Mouse (Mus musculus) heart, postnatal 25 days (tissue): ENCODE measurements around the gene Naa80. TPM values are rescaled to one million over a fixed set of nuclear protein-coding genes. Genes with fewer than 3 reads are reported as not detected.
A peak's percentile ranks its signal among the peaks of the same experiment; 100 is the strongest.

ENCODE experiments used
- DNase-seq: peaks from one replicate; pipeline ENCODE4 v3.0.0; 2022; ENCODE audit warnings: low spot score
- intact Hi-C: fragments of 180-260 bp; cut with DNase I; formaldehyde crosslinking; loops from one replicate; pipeline ENCODE4 v1.15.1; 2025
- total RNA-seq, 2 experiments: library from RNA; stranded (reverse); gene quantifications; 2 replicates each; pipeline ENCODE4 v1.2.3; 2021

The Naa80 gene
- total RNA-seq, result 10 to 100 TPM; 14.0 to 18.4 TPM

DNA sequence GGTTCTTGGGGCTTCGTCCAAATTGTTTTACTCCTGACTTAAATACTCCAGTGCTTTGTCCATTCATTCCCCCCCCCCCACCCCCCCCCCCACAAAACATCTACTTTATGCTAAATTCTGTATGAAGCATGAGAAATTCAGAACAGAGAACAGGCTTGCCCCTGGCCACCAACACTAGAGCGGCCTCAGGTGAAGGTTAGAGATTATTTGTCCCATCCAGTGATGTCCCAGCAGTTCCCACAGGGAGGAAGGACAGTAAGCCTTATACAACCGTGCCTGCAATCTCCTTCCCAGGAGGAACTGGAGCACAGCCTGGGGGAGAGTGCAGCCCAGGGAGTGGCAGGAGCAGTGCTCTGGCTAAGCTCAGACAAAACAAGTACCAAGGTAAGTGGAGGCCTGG, at the start of gene Naa80:
Gene Naa80 (plus strand): TSS at position 301 of the 400 bp plus-strand sequence.
- DNase-seq, result no peak
- intact Hi-C loops, result no loop called here

DNA sequence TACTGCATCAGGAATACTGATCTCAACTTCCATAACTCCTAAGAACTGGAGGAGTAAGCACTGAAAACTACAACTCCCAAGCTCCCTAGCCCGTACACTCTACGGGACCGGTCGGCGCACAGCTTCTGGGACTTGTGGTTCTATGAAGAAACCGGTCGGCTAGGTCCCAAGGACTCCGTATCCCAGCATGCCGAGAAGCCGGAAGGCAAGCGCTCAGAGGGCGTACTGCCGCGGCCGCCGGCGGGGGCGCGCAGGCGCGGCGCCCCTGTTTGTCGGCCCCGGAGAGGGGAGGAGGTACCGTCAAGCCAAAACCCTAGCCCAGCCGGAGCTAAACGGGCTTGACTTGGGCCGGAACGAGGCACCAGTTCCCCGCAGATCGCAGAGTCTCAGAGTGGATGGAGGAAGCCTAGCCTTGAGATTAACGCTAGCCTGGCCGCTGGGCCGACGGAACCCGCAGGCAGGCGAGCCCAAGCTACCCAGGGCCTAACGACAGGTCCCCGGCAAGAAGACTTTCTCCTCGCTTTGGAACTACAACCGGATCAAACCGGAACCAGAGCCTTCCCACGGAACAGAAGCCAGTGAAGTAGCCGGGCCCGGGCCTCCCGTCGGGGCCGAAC, 44.8 kb upstream of the Naa80 start, which contains the start of gene Tmem115:
Gene Tmem115 (plus strand): TSS at position 155 of the 617 bp plus-strand sequence.
- peak; percentile 94 for DNase-seq
- intact Hi-C loops, result no loop called here

DNA sequence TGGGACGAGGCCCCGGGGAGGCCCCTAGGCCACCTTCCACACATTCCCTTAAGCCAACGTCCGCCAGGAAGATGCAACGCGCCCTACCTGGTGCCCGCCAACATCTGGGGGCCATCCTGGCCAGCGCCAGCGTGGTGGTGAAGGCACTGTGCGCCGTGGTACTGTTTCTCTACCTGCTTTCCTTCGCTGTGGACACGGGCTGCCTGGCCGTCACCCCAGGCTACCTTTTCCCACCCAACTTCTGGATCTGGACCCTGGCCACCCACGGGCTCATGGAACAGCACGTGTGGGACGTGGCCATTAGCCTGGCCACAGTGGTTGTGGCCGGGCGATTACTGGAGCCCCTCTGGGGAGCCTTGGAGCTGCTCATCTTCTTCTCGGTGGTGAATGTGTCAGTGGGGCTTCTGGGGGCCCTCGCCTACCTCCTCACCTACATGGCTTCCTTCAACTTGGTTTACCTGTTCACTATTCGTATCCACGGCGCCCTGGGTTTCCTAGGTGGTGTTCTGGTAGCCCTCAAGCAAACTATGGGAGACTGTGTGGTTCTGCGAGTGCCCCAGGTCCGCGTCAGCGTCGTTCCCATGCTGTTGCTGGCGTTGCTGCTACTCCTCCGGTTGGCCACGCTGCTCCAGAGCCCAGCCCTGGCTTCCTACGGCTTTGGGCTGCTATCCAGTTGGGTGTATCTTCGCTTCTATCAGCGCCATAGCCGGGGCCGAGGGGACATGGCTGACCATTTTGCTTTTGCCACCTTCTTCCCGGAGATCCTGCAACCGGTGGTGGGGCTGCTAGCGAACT, 44.1 kb upstream of the Naa80 start:
- intact Hi-C loops, result no loop called here
- DNase-seq, result no peak

DNA sequence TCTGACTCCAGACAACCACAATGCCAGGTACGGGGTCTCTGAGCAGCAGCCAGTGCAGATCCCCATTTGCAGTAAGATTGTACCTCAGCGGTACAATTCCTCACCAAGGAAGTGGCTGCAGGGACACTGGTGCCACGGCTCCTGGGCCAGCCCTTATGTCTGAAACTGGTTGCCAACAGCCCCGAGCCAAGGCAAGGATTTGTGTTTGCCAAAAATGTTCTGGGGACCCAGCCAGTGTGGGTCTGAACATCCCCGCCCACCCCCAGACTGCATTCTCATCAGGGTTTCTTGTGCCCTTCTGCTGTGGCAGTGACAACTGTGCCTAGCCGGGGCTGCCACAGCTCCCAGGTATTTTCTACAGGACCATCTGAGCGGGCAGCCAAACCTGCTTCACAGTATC, 40.5 kb upstream of the Naa80 start:
- intact Hi-C loops, result no loop called here
- DNase-seq, result no peak

DNA sequence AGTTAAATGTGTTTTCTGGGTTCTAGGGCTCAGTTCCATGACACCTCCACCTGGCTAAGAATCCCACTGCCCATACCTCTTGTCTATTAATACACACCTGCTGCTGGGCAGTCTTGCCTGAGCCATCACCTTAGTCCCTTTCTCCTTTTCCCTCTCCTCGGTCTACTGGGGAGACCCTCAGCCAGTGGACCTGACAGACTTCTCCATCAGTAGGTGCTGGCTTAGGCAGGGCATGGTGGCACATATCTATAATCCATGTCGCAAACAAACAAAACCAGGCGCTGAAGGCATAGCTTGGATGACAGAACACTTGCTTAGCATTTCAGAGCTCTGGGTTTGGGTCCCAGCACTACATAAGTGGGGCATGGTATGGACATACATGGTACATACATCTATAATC, 40.0 kb upstream of the Naa80 start:
- no peak for DNase-seq
- intact Hi-C loops, result no loop called here

DNA sequence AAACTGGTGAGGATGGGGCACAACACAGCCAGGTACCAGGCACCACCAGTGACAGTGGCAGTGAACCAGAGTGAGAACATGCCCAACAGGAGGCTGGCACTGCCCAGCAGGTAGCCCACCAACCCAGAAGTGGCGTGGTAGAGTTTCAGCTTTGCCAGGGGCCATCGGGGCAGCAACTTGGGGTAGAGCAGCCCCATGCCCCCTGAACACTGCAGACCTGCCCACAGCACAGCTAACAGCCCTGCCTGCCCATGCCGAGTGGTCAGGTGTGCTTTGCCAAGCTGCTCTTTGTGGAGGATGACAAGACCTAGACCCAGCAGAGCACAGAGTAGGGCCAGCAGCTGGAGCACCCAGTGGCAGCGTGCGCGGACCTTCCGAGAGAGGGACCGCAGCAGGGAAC, 38.7 kb upstream of the Naa80 start:
- no peak for DNase-seq
- intact Hi-C loops, result no loop called here

DNA sequence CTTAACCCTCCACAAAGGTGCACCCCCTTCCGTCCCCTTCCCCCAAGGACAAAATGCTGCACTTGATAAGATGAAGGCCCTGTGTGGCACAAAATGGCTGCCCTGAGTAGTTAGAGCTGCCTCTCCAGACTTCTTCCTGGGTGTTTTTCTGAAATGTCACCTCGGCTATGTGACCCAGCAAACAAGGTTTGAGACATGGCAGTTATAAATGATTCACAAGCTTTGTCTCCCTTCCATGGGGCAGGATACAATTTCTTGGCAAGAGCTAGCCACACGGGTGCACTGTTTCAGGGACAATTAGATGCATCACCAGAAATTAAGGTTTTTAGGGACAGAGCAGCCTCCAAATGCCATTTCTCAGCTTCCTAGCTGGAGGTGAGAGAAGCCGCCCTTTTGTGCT, 38.3 kb upstream of the Naa80 start:
- no peak for DNase-seq
- intact Hi-C loops, result no loop called here

DNA sequence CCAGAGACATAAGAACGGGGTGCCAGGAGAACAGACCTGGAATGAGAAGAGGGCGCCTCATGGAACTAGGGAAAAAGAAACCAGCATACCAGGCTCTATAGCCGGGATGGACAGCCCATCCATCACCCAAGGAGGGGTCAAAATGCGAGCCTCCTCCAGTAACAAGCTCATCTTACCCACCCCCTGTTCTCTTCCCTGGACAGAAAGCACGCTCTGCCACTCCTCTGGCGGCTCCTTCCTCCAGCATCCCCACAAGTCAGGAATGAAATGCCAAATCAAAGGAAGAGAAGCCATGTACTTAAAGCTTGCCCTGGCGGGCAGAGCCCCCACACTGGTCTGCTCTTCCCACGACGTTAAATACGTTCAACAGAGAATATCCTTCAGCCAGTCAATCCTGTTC, 37.7 kb upstream of the Naa80 start:
- DNase-seq, result no peak
- intact Hi-C loops, result no loop called here

DNA sequence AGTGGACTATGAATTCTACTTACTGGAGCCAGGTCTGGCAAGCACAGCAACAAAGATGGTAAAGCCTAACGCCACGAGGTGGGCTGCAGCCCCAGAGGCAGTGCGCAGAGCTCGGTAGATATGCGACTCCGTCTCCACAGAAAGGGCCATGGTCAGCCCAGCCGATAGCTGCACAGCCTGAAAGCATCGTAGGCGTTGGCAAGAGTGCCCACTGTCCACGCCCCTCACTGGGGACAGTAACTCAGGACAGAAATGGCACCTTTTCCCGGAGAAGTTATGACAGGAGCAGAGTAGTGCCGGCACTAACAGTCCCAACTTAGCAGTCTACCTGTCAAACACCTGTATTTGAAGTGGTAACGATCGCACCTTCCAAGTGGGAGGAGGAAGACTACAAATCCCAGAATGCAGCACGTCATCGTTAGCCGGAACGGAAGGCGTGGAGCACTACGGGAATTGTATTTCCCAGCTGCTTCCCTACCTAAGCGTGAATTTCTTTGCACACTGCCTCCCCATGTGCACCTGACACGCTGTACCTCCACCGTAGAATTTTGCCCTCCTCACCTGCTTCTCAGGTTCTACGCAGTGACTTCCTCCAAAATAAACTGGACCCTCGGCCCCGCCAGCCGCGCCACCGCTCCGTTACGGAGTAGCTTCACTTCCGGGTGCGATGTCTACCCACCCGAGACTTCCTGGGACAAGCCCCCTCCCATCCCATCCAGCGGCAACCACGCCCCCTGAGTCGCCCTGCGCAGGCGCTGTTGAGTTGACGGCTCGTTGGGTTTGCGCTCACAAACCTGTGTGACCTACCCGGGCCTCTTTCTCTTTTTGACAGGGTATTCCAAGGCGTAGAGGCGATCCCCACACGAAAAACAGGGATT, 37.0 kb upstream of the Naa80 start, which contains the start of the genes Cyb561d2 and Nprl2:
Gene Cyb561d2 (minus strand): TSS at position 720 of the 878 bp plus-strand sequence.
Gene Nprl2 (plus strand): TSS at position 753 of the 878 bp plus-strand sequence.
- DNase-seq, result peak; percentile 91
- intact Hi-C loops, result no loop called here

DNA sequence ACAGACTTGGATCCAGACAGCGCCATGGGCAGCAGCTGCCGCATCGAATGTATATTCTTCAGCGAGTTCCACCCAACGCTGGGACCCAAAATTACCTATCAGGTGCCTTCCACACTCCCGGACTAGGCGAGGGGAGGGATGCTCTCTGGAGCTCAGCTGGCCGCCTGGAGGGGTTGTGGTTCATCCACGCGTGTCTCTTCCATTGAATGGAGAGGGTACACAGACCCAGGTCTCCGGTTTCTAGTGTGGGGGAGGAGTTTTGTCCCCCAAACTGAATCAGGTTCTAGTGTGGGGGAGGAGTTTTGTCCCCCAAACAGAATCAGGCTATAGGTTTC, 36.4 kb upstream of the Naa80 start:
- DNase-seq, result no peak
- intact Hi-C loops, result no loop called here

DNA sequence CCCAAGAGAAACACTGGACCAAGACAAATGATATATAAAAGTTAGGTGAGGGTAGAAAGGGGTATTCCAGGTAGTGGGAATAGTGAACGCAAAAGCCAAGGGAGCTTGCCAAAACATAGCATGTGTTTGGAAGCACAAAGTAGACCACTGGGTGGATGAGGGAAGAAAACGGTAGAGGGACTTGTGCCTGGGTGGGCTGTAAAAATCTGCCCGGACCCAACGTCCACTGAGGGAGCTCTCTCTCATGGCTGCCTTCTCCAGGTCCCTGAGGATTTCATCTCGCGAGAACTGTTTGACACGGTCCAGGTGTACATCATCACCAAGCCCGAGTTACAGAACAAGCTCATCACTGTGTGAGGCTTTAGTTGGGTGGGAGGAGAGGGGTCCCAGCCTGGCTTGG, 36.0 kb upstream of the Naa80 start:
- no peak for DNase-seq
- intact Hi-C loops, result no loop called here

DNA sequence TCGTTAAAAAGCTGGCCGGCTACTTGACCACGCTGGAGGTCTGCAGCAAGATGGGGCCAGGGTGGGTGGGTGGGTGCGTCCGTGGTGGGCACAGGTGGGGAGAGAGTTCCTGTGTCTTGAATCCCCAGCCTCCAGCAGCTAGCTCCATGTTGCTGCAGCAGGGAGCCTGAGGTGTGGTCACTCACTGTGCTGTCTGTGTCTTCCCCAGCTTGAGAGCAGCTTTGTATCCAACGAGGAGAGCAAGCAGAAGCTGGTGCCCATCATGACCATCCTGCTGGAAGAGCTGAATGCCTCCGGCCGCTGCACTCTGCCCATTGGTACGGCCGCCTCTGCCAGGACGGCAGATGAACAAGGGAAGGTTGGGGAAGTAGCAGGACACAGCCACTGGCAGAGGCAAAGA, 35.4 kb upstream of the Naa80 start:
- DNase-seq, result no peak
- intact Hi-C loops, result no loop called here

DNA sequence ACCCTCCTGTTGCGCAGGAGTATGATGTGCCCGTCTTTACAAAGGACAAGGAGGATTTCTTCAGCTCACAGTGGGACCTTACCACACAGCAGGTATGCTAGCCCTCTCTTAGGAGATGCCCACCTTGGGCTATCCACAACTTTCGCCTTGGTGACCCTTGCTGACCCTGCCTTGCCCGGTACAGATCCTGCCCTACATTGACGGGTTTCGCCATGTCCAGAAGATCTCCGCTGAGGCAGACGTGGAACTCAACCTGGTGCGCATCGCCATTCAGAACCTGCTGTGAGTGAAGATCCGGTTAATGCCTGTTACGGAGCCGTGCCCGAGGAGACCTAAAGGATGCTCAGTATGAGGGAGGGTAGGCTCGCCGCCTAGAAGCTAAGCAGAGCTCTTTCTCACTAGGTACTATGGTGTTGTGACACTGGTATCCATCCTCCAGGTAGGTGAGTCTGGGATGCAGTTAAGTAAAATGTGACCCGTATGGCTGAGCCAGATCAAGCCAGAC, 34.4 kb upstream of the Naa80 start:
- DNase-seq, result no peak
- intact Hi-C loops, result no loop called here

DNA sequence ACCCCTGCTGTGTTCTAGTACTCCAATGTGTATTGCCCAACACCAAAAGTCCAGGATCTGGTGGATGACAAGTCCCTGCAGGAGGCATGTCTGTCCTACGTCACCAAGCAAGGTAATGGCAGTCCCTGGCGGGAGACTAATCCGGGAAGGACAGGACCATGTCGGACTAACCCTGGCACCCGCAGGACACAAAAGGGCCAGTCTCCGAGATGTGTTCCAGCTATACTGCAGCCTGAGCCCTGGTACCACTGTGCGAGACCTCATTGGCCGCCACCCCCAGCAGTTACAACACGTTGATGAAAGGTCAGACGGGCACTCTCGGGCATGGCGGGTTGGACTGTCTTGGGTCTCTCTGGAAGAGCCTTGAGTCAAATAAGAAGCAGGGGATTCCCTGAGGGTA, 34.0 kb upstream of the Naa80 start:
- intact Hi-C loops, result no loop called here
- no peak for DNase-seq

DNA sequence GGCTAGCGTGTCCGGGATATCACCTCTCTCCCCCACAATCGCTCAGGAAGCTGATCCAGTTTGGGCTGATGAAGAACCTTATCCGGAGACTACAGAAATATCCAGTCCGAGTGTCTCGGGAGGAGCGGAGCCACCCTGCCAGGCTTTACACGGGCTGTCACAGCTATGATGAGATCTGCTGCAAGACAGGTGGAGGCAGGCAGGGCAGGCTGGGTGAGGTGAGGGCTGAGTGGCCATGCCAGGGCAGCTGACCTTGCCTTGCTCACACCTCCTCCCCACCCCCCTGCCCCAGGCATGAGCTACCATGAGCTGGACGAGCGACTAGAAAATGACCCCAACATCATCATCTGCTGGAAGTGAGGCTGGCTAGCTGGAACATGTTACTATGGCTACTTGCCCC, 33.5 kb upstream of the Naa80 start:
- intact Hi-C loops, result no loop called here
- no peak for DNase-seq

DNA sequence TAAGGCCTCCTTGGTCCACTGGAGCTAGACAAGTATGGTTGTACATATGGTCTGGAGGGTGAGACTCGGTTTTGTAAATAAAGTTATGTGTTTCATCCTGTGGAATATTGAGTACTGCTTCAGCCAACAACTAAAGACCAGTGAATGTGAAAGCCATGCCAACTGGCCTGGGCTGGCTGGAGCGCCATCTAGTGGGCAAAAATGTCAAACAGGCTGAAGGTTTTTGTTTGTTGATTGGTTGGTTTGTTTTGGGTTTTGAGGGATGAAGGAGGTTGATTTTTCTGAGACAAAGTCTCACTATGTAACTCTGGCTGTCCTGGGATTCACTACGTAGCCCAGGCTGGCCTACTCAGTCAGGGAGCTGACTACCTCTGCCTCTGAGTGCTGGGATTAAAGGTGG, 33.1 kb upstream of the Naa80 start:
- intact Hi-C loops, result no loop called here
- DNase-seq, result no peak

DNA sequence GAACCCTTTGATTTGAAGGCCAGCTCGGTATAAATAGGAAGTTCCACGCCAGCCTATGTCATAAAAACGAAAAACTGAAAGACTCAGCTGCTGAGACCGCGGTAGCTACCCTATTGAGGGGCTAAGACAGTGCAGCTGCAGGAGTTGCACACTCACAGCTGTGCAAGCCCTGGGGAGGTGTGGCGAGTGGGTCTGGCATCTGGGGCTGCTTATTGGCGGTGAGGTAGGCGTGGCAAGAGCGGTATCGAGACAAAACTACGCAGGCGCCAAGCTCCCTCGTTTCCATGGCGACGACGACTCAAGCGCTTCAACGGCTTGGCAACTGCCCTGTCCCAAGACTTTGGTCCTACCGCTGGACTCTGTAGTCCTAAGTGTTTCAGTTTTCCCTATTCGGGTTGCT, 31.7 kb upstream of the Naa80 start, which contains the start of gene Zmynd10:
Gene Zmynd10 (plus strand): TSS at position 273 of the 400 bp plus-strand sequence.
- intact Hi-C loops, result loop anchor here (1.0 kb wide), 1 partner anchor 14 kb away; no protein-coding TSS in a partner anchor
- DNase-seq, result peak; percentile 76

DNA sequence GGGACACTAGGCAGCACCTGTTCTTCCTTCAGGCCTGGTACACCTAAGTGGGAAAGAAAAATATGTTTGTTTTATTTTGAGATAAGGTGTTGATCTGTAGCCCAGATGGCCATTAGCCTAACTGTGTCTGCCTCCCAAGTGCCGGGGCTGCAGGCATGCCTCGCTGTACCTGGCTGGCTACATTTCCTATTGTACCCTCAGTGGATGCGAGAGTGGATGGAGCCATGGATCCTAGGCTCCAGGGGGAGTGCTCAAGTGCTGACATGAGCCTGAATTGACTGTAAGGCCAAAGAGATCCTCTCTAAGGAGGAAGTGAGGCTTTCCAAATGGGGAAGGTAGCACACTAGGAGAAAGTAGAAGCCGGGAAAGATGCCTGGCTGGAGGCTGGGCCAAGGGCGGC, 30.7 kb upstream of the Naa80 start:
- DNase-seq, result no peak
- intact Hi-C loops, result loop anchor here (1.0 kb wide), 1 partner anchor 13 kb away; no protein-coding TSS in a partner anchor

DNA sequence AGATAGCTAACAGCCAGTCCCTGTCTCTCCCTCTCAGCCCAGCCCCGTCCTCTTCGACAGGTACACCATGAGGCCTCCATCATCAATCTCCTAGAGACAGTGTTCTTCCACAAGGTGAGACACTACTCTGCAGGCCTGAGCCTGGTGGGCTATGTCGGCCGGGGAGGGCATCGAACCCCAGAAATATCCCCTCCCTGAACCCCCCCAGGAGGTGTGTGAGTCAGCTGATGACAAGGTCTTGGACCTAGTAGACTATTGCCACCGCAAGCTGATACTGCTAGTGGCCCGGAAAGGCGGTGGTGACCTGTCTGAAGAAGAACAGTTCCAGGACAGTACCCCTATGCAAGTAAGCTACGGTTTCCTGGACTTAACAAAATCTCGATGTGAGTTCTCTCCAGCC, 29.9 kb upstream of the Naa80 start:
- DNase-seq, result no peak
- intact Hi-C loops, result no loop called here
